8 mouse cellular contexts compared by ENCODE assay signal in the genomic region with DNA sequence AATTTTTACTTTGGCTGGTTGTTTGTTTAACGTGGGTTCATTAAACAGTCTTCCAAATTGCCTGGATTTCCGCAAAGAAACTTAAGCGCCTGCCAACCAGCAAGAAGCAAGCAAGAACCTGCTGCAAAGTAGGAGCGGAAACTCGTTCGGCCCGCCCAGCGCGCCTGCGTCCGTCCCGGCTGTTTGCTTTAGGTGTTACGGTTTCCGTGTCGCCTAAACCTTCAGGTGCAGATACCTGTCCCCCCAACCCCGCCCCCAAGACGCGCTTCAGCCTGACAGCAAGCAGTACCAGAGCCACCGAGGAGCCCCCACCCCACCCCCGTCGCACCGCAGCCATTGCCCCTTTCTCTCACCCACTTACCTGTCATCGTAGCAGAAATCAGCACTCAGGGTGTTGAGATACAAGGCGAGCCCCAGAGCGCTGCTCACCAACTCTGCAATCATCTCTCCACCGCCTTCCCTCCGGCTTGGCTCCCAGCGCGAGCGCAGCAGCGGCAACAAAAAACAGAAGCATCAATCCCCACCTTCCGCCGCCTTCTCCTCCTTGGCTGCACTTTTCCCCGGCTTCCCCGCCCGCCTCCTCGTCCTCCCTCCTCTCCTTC. TPM values are rescaled to one million over a fixed set of nuclear protein-coding genes. Genes with fewer than 3 reads are reported as not detected.
DNase-seq lines count a peak whose midpoint lies in the region; ATAC-seq lines count a peak whose summit lies in the region.

No protein-coding gene starts in this region.

- peak overlapping the region; percentile 75 for H3K4me3 ChIP-seq in forebrain, embryonic 15.5 days
- H3K4me3 ChIP-seq in hindbrain, embryonic 16.5 days (ENCODE audit: low read length), result peak overlapping the region; percentile 70
- H3K4me3 ChIP-seq in limb, embryonic 12.5 days (replicated peaks), result peak overlapping the region; percentile 83
- peak overlapping the region; percentile 83 for H3K4me3 ChIP-seq in midbrain, embryonic 10.5 days
- peak overlapping the region; percentile 88 for H3K4me3 ChIP-seq in stomach, embryonic 16.5 days (replicated peaks; ENCODE audit: low read length)

- peak overlapping the region; percentile 90 for H3K27ac ChIP-seq in forebrain, embryonic 15.5 days (replicated peaks)
- peak overlapping the region; percentile 92 for H3K27ac ChIP-seq in hindbrain, embryonic 16.5 days (ENCODE audit: low read depth, low read length)
- peak overlapping the region; percentile 92 for H3K27ac ChIP-seq in limb, embryonic 12.5 days
- H3K27ac ChIP-seq in midbrain, embryonic 10.5 days (replicated peaks), result peak overlapping the region; percentile 91
- H3K27ac ChIP-seq in stomach, embryonic 16.5 days (ENCODE audit: low read length), result peak overlapping the region; percentile 88

- H3K27me3 ChIP-seq in forebrain, embryonic 15.5 days, result no peaks in the 10 kb centered on the region
- no peaks in the 10 kb centered on the region; the same call in 1 of the 2 replicates for H3K27me3 ChIP-seq in hindbrain, embryonic 16.5 days (replicated peaks; ENCODE audit: control insufficient read depth, insufficient read depth, low read length)
- no peaks in the 10 kb centered on the region for H3K27me3 ChIP-seq in limb, embryonic 12.5 days
- peaks cover 15% of the 10 kb centered on the region for H3K27me3 ChIP-seq in midbrain, embryonic 10.5 days (ENCODE audit: low read depth, poor library complexity, severe bottlenecking)
- no peaks in the 10 kb centered on the region for H3K27me3 ChIP-seq in stomach, embryonic 16.5 days (ENCODE audit: control insufficient read depth, insufficient read depth, low read length)

- no peaks in the 10 kb centered on the region for H3K36me3 ChIP-seq in forebrain, embryonic 15.5 days
- no peaks in the 10 kb centered on the region for H3K36me3 ChIP-seq in hindbrain, embryonic 16.5 days (ENCODE audit: control insufficient read depth, insufficient read depth, low read length)
- no peaks in the 10 kb centered on the region for H3K36me3 ChIP-seq in limb, embryonic 12.5 days
- H3K36me3 ChIP-seq in midbrain, embryonic 10.5 days, result peaks cover 8% of the 10 kb centered on the region; the same call in 1 of the 2 replicates
- H3K36me3 ChIP-seq in stomach, embryonic 16.5 days (ENCODE audit: control insufficient read depth, insufficient read depth, low read length), result no peaks in the 10 kb centered on the region

- peak; percentile 19 for ATAC-seq in forebrain, embryonic 15.5 days (replicated peaks)
- 0 out of 2 replicates have a peak, but pooled peaks have one; percentile 0 for ATAC-seq in hindbrain, embryonic 16.5 days
- ATAC-seq in limb, embryonic 12.5 days (ENCODE audit: insufficient number of reproducible peaks, insufficient read depth, low FRiP score, low TSS enrichment, low read depth), result no peak
- no peak for ATAC-seq in stomach, embryonic 16.5 days (ENCODE audit: insufficient read depth, low FRiP score)

- H3K4me1 ChIP-seq in forebrain, embryonic 15.5 days, result peaks cover 22% of the 10 kb centered on the region
- H3K4me1 ChIP-seq in hindbrain, embryonic 16.5 days (ENCODE audit: control insufficient read depth, insufficient read depth, low read depth, low read length), result peaks cover 13% of the 10 kb centered on the region
- peaks cover 33% of the 10 kb centered on the region for H3K4me1 ChIP-seq in limb, embryonic 12.5 days (replicated peaks)
- H3K4me1 ChIP-seq in midbrain, embryonic 10.5 days, result peaks cover 43% of the 10 kb centered on the region
- H3K4me1 ChIP-seq in stomach, embryonic 16.5 days (ENCODE audit: control insufficient read depth, insufficient read depth, low read length), result peaks cover 5% of the 10 kb centered on the region; the same call in 1 of the 2 replicates

- no peaks in the 10 kb centered on the region for H3K9me3 ChIP-seq in forebrain, embryonic 15.5 days
- no peaks in the 10 kb centered on the region for H3K9me3 ChIP-seq in hindbrain, embryonic 16.5 days (ENCODE audit: control insufficient read depth, low read length)
- no peaks in the 10 kb centered on the region for H3K9me3 ChIP-seq in limb, embryonic 12.5 days
- no peaks in the 10 kb centered on the region for H3K9me3 ChIP-seq in midbrain, embryonic 10.5 days (replicated peaks)
- H3K9me3 ChIP-seq in stomach, embryonic 16.5 days (replicated peaks; ENCODE audit: control insufficient read depth, low read length), result no peaks in the 10 kb centered on the region

- H3K9ac ChIP-seq in forebrain, embryonic 15.5 days (replicated peaks), result peak overlapping the region; percentile 84
- H3K9ac ChIP-seq in hindbrain, embryonic 16.5 days (ENCODE audit: low read depth, low read length), result peak overlapping the region; percentile 80
- peak overlapping the region; percentile 81 for H3K9ac ChIP-seq in limb, embryonic 12.5 days (replicated peaks)
- peak overlapping the region; percentile 85 for H3K9ac ChIP-seq in stomach, embryonic 16.5 days (ENCODE audit: low read length)

- peak; percentile 49 for DNase-seq in MN1 (ENCODE audit: low spot score)
- peak; percentile 67 for DNase-seq in cerebellum, adult 11-12 months
- no peak for DNase-seq in midbrain, embryonic 10.5 days (ENCODE audit: low spot score)
- DNase-seq in layer of hippocampus, postnatal 10 days (ENCODE audit: low spot score in 2 of 2), result no peak

- peak overlapping the region; percentile 92 for H3K4me2 ChIP-seq in forebrain, embryonic 15.5 days (replicated peaks)
- H3K4me2 ChIP-seq in hindbrain, embryonic 16.5 days (ENCODE audit: low read length), result peak overlapping the region; percentile 87
- H3K4me2 ChIP-seq in limb, embryonic 12.5 days, result peak overlapping the region; percentile 86
- H3K4me2 ChIP-seq in stomach, embryonic 16.5 days (ENCODE audit: low read depth, low read length), result peak overlapping the region; percentile 97

- 1% methylated on average over 37 of the region's 37 CpGs for WGBS in forebrain, embryonic 15.5 days
- WGBS in hindbrain, embryonic 16.5 days, result under 1% methylated on average over 36 of the region's 37 CpGs
- 1% methylated on average over 37 of the region's 37 CpGs for WGBS in limb, embryonic 12.5 days
- WGBS in midbrain, embryonic 10.5 days, result under 1% methylated on average over 37 of the region's 37 CpGs
- under 1% methylated on average over 37 of the region's 37 CpGs for WGBS in stomach, embryonic 16.5 days

RNA-seq across cellular contexts. Expression of a gene that starts 0.8 kb away (rescaled TPM):
- polyA plus RNA-seq in forebrain, embryonic 15.5 days (2015; fragmentation: Nextera tagmentation; extraction: Ambion mirVana), result 7.4 and 7.5 TPM in 2 replicates
- 7.2 and 7.3 TPM in 2 replicates for polyA plus RNA-seq in hindbrain, embryonic 16.5 days (2015; fragmentation: Nextera tagmentation; extraction: Ambion mirVana)
- polyA plus RNA-seq in limb, embryonic 12.5 days (2016; fragmentation: Nextera tagmentation; extraction: Ambion mirVana), result 26.6 and 27.0 TPM in 2 replicates
- polyA plus RNA-seq in midbrain, embryonic 10.5 days (2016; fragmentation: Nextera tagmentation; extraction: Ambion mirVana), result 8.8 and 9.9 TPM in 2 replicates
- 8.9 and 9.6 TPM in 2 replicates for polyA plus RNA-seq in stomach, embryonic 16.5 days (2015; fragmentation: Nextera tagmentation; extraction: Ambion mirVana)
- 10 to 100 TPM; 10.7 to 11.0 TPM for total RNA-seq in layer of hippocampus, postnatal 10 days (2021)

Comparison
In these comparisons a context has a peak if more than half of its experiments do, and no peak if none do; other contexts are left out.
1. DNase-seq: peak in MN1 (single experiment) and cerebellum, adult 11-12 months (single experiment); none in midbrain, embryonic 10.5 days (single experiment) and layer of hippocampus, postnatal 10 days (0 of 2).
2. ATAC-seq: peak in forebrain, embryonic 15.5 days (single experiment) and hindbrain, embryonic 16.5 days (single experiment); none in limb, embryonic 12.5 days (single experiment) and stomach, embryonic 16.5 days (single experiment).
3. Peak in every context shown above with its lines, with median percentiles within 50 percentile points of each other: H3K27ac ChIP-seq, H3K4me2 ChIP-seq, H3K4me3 ChIP-seq and H3K9ac ChIP-seq.